Mouse (Mus musculus): ENCODE data around the gene Fam174b. TPM values are rescaled to one million over a fixed set of nuclear protein-coding genes. Genes with fewer than 3 reads are reported as not detected.

The Fam174b gene
- polyA plus RNA-seq, 1 experiment from 2014 or later, result 5.3 TPM

DNA sequence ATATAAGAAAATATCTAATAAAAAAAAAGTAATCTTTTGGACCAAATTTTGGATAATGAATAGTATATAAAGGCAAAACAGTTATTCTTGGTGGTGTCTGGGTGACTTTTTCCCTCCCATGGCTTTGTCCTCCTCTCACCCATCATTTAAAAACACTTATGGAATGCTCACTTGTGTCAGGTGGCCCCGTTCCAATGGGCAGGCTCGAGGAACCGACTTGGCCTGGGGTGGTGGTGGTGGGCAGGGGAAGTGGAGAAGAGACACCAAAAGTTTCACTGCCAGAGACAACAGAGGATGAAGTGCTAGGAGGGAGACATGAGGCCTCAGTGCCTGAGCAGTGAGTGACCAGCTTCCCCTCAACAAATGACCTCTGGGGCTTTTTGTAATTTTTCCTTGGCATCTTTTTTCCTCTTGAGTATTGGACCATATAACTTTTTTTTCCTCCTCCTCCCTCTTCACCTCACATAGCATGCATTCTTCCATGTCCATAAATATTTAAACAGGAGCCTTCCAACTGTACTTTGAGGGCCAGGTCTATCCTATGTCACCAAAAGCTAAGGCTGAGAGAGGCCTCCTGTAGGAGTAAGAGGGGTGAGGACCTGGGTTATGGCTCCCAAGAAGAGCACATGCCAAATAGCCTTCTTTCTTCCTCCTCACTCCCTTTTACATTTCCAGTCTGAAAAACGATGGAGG lies 44.8 kb downstream of the Fam174b start:
- no peak for DNase-seq
- 58% methylated on average over 4 of the region's 4 CpGs for WGBS (ENCODE audit: insufficient replicate concordance)

DNA sequence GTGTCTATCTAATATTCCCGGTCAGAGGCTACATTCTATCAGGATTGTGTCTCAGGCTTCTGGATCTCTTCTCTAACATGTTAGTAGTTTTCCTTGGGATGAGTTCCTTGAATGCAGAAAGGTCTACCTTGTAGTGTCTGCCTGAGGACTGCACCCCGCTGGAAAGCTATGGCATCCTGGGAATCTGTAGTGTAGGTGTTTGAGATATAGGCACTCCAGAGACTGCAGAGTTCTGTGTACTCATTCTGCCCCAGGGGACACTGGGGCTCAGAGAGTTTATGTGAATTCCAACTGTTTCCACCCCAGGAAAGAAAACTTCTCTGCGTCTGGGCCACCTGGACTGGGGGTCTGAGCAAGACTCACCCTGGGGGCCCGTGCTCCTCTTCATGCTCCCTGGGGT lies 45.7 kb downstream of the Fam174b start:
- Histone ChIP-seq H3K4me3 (replicated peaks) (no peak overlapping the region), H3K36me3 (no peaks in the 10 kb centered on the region), H3K4me2 (no peak overlapping the region), H3K27me3 (no peaks in the 10 kb centered on the region), H3K9ac (no peak overlapping the region), H3K9me3 (replicated peaks) (no peaks in the 10 kb centered on the region), H3K27ac (no peak overlapping the region), H3K4me1 (replicated peaks) (peaks cover 5% of the 10 kb centered on the region; the same call in 1 of the 2 replicates)
- ATAC-seq (ENCODE audit: low read depth) (no peak), DNase-seq (no peak)
- 68% methylated on average over 4 of the region's 4 CpGs for WGBS (ENCODE audit: insufficient replicate concordance)

More for the DNA sequence above, 44.8 kb downstream of the Fam174b start:
- Histone ChIP-seq H3K4me1 (replicated peaks) (peaks cover 5% of the 10 kb centered on the region; the same call in 1 of the 2 replicates), H3K4me2 (no peak overlapping the region), H3K27me3 (no peaks in the 10 kb centered on the region), H3K9me3 (replicated peaks) (no peaks in the 10 kb centered on the region), H3K36me3 (no peaks in the 10 kb centered on the region), H3K4me3 (replicated peaks) (no peak overlapping the region), H3K9ac (no peak overlapping the region), H3K27ac (no peak overlapping the region)
- ATAC-seq (ENCODE audit: low read depth), result no peak

DNA sequence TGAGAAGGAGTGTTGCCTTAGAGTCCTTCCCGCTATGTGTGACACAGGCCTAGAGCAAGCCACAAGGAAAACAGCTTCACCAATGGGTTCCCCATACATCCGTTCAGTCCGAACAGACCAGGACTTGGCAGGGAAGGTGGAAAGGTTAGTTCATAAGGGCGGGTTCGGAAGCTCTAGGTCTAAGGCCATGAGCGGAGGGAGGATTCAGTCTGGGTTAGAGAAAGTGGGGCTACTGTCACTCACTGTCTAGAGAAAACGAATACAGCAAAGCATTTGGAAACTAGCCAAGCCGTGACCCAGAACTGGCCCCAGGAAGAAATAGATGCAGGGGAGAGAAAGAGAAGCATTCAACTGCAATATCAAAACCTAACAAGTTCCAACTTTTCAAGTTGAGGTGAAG lies 47.4 kb downstream of the Fam174b start:
- Histone ChIP-seq H3K27me3 (no peaks in the 10 kb centered on the region), H3K9me3 (replicated peaks) (no peaks in the 10 kb centered on the region), H3K4me1 (replicated peaks) (peaks cover 5% of the 10 kb centered on the region; the same call in 1 of the 2 replicates), H3K4me3 (replicated peaks) (no peak overlapping the region), H3K9ac (no peak overlapping the region), H3K4me2 (no peak overlapping the region), H3K36me3 (no peaks in the 10 kb centered on the region), H3K27ac (no peak overlapping the region)
- DNase-seq (no peak), ATAC-seq (ENCODE audit: low read depth) (no peak)
- 74% methylated on average over 8 of the region's 8 CpGs for WGBS (ENCODE audit: insufficient replicate concordance)

DNA sequence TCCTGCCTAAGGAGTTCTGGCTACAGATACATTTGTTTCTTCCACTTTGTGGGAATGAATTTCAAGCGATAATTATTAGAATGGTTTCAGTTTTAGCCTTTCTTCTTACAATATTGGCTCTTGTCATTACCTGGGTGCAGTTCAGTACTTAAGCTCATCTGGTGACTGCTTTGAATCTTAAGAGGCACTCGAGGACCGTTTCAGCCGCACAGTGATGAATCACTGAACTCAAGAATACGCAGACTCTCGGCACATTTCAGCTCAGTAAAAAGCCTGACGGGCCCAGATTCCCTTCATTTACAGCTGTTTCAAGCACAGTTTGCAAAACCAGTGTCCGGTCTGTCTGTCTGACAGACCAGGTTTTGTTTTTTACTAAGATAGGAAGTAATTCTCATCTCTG lies 51.0 kb downstream of the Fam174b start:
- H3K9me3 ChIP-seq (replicated peaks), result no peaks in the 10 kb centered on the region
- no peak overlapping the region for H3K4me2 ChIP-seq
- H3K4me1 ChIP-seq (replicated peaks), result no peaks in the 10 kb centered on the region
- ATAC-seq (ENCODE audit: low read depth) (no peak), DNase-seq (no peak)
- no peaks in the 10 kb centered on the region for H3K36me3 ChIP-seq
- WGBS (ENCODE audit: insufficient replicate concordance), result 69% methylated on average over 8 of the region's 8 CpGs
- no peak overlapping the region for H3K9ac ChIP-seq
- no peak overlapping the region for H3K27ac ChIP-seq
- H3K4me3 ChIP-seq (replicated peaks), result no peak overlapping the region
- no peaks in the 10 kb centered on the region; the same call in 1 of the 2 replicates for H3K27me3 ChIP-seq

DNA sequence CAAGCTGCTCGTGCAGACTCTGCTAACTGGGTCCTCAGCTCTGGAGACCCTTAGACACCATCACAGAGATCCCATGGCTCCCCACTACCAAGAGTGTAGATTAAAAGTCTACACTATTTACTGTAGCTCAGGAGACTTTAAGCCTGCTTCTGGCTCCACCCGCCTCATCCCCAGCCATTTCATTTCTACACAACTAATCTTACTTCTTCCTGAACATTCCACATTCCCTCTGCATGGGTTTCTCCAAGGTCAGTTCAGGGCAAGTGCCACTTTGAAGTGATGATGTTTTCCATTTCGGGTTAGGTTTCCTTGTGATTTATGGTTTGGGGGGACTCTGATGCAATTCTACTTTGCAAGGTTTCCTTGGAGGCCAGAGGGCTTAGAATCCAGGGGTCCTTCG lies 52.1 kb downstream of the Fam174b start:
- WGBS (ENCODE audit: insufficient replicate concordance), result 64% methylated on average over 4 of the region's 4 CpGs
- Histone ChIP-seq H3K9me3 (replicated peaks) (no peaks in the 10 kb centered on the region), H3K27me3 (no peaks in the 10 kb centered on the region; the same call in 1 of the 2 replicates), H3K4me3 (replicated peaks) (no peak overlapping the region), H3K27ac (no peak overlapping the region), H3K4me1 (replicated peaks) (no peaks in the 10 kb centered on the region), H3K9ac (no peak overlapping the region), H3K36me3 (no peaks in the 10 kb centered on the region), H3K4me2 (no peak overlapping the region)
- ATAC-seq (ENCODE audit: low read depth), result no peak
- DNase-seq, result no peak

DNA sequence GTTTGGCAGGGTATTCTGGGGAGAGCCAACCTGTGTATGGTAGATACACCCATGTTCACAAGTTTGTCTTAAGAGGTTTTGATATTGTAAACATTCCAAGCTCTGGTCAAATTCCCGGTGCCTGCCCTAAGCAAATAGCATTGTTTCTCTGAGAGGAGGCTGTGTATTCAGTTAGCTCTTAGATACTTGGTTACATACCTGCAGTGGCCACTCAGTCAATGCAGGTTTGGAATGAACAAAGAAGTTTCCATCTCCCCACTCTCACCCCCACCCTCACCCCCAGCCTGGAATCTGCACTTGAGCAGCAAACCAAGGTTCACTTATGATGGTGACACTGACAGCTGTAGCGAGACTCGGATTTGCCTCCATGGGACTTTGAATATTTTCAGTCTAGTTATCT lies 52.5 kb downstream of the Fam174b start:
- Histone ChIP-seq H3K9me3 (replicated peaks) (no peaks in the 10 kb centered on the region), H3K4me3 (replicated peaks) (no peak overlapping the region), H3K36me3 (no peaks in the 10 kb centered on the region), H3K4me2 (no peak overlapping the region), H3K27me3 (no peaks in the 10 kb centered on the region; the same call in 1 of the 2 replicates), H3K27ac (no peak overlapping the region), H3K4me1 (replicated peaks) (no peaks in the 10 kb centered on the region), H3K9ac (no peak overlapping the region)
- ATAC-seq (ENCODE audit: low read depth), result no peak
- no peak for DNase-seq
- 56% methylated on average over 3 of the region's 3 CpGs for WGBS (ENCODE audit: insufficient replicate concordance)

DNA sequence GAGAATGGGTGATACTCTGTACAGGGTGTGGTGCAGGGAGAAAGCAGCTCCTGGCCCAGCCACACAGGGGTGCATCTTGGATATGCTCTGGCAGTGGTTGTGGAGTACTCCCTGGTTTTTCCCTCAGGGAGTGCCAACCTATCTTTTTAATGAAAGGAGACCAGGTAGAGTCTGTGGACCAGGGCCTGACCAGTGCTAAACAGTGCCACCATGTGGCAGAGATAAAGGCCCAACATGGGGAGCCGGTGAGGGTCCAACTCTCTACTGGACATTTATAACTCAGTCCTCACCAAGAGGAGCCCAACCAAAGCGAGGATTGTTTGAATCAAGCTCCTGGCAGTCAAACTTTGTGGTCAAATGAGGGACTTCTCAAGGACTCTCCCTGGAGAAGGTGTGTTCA lies 69.2 kb downstream of the Fam174b start:
- WGBS (ENCODE audit: insufficient replicate concordance), result 33% methylated on average over 2 of the region's 2 CpGs
- ATAC-seq (ENCODE audit: low read depth), result no peak
- no peak overlapping the region for H3K4me3 ChIP-seq (replicated peaks)

DNA sequence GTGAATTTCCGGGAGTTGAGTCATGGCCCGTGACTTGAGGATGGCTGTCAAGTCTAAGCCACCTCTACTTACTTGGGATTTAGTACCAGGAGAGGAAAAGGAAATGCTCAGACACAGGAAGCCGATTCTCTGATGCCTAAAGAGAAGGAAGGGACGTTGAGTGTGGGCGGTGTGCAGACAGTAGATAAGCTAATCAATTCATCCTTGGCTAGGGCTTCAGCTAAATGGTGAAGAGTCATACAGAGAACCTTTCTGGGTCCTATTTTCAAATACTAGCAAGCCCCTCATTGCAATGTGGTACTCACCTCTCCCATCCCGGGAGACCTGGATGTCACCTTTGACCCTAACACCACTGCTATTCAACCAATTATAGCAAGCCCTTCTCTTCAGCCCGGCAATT lies 71.3 kb downstream of the Fam174b start:
- DNase-seq, result no peak

More for the DNA sequence above, 69.2 kb downstream of the Fam174b start:
- Histone ChIP-seq H3K4me1 (replicated peaks) (peaks cover 14% of the 10 kb centered on the region), H3K27ac (no peak overlapping the region), H3K4me2 (no peak overlapping the region), H3K9me3 (replicated peaks) (no peaks in the 10 kb centered on the region), H3K9ac (no peak overlapping the region), H3K36me3 (no peaks in the 10 kb centered on the region), H3K27me3 (no peaks in the 10 kb centered on the region)
- DNase-seq, result no peak

DNA sequence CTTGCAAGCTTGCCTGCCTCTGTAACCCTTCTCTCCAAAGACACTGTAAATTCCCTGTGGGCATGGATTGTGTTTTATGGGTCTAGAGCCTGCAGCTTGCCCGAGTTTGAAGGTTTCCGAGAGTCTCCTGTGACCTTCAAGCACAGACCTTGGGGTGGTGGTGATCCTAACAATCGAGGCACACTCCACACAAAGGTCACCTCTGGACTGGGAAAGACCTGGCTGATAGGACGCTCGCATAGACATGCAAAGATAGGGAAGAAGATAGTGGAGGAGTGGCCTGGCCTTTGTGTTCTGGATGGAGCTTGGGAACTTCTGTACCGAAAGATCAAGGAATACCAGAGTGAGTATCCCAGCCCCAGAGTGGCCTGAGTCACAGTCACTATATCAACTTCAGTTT lies 72.1 kb downstream of the Fam174b start:
- H3K9ac ChIP-seq, result no peak overlapping the region
- DNase-seq (no peak), ATAC-seq (ENCODE audit: low read depth) (no peak)
- H3K27me3 ChIP-seq, result no peaks in the 10 kb centered on the region
- H3K36me3 ChIP-seq, result no peaks in the 10 kb centered on the region
- no peak overlapping the region for H3K27ac ChIP-seq
- 50% methylated on average over 6 of the region's 6 CpGs for WGBS (ENCODE audit: insufficient replicate concordance)
- peaks cover 16% of the 10 kb centered on the region for H3K4me1 ChIP-seq (replicated peaks)
- H3K9me3 ChIP-seq (replicated peaks), result no peaks in the 10 kb centered on the region
- H3K4me2 ChIP-seq, result no peak overlapping the region
- no peak overlapping the region for H3K4me3 ChIP-seq (replicated peaks)

More for the DNA sequence above, 71.3 kb downstream of the Fam174b start:
- no peaks in the 10 kb centered on the region for H3K9me3 ChIP-seq (replicated peaks)
- H3K9ac ChIP-seq, result no peak overlapping the region
- peaks cover 14% of the 10 kb centered on the region for H3K4me1 ChIP-seq (replicated peaks)
- no peak overlapping the region for H3K4me2 ChIP-seq
- H3K27ac ChIP-seq, result no peak overlapping the region
- no peaks in the 10 kb centered on the region for H3K36me3 ChIP-seq
- no peak overlapping the region for H3K4me3 ChIP-seq (replicated peaks)
- 31% methylated on average over 7 of the region's 7 CpGs for WGBS (ENCODE audit: insufficient replicate concordance)
- no peaks in the 10 kb centered on the region for H3K27me3 ChIP-seq
- no peak for ATAC-seq (ENCODE audit: low read depth)

DNA sequence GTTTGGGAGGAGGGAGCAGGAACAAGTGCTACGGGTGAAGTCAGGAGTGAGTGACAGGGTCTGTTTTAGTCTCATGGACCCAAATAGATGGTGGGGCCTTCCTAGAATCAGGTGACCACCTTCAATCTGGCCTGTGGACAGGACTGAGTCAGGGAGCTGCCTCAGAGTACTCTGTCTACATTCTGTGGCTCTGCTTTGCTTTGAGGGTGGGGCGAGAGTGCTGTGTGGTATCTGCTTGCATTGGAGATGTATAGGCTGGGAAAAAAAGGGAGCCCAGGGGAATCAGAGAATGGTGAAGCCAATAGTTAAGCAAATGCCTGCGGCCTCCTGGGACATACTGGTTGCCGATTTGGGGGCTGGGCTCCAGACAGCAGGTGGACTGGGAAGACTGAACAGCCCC lies 73.8 kb downstream of the Fam174b start:
- no peaks in the 10 kb centered on the region for H3K27me3 ChIP-seq
- H3K9me3 ChIP-seq (replicated peaks), result no peaks in the 10 kb centered on the region
- no peak overlapping the region for H3K4me2 ChIP-seq
- H3K4me3 ChIP-seq (replicated peaks), result no peak overlapping the region
- H3K4me1 ChIP-seq (replicated peaks), result peaks cover 16% of the 10 kb centered on the region
- ATAC-seq (ENCODE audit: low read depth), result no peak
- WGBS (ENCODE audit: insufficient replicate concordance), result 69% methylated on average over 4 of the region's 4 CpGs
- DNase-seq, result no peak
- no peaks in the 10 kb centered on the region for H3K36me3 ChIP-seq
- H3K27ac ChIP-seq, result no peak overlapping the region
- no peak overlapping the region for H3K9ac ChIP-seq

DNA sequence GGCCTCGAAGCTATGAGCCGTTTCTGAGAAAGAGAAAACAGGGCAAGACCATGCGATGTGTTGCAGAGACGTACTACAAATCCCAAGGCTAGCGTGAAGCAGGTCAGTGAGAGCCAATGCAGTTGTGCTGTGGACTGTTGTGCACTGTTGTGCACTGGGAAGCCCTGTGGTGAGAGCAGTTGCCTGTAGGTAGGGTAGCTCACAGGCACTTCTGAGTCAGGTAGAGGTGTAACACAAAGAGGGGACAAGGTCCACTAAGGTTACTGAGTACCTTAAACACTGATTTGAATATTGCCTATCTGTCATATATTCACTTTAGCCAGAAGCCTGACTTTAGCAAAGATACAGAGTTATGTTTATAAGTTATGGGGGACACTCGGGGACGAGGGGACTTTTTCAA lies 74.4 kb downstream of the Fam174b start:
- no peaks in the 10 kb centered on the region for H3K9me3 ChIP-seq (replicated peaks)
- H3K27ac ChIP-seq, result no peak overlapping the region
- H3K27me3 ChIP-seq, result no peaks in the 10 kb centered on the region
- DNase-seq (no peak), ATAC-seq (ENCODE audit: low read depth) (no peak)
- H3K4me2 ChIP-seq, result no peak overlapping the region
- WGBS (ENCODE audit: insufficient replicate concordance), result 80% methylated on average over 7 of the region's 7 CpGs
- H3K36me3 ChIP-seq, result no peaks in the 10 kb centered on the region
- H3K9ac ChIP-seq, result no peak overlapping the region
- peaks cover 16% of the 10 kb centered on the region for H3K4me1 ChIP-seq (replicated peaks)
- H3K4me3 ChIP-seq (replicated peaks), result no peak overlapping the region
